Mouse (Mus musculus) mesoderm, embryonic 11.5 days (tissue): ENCODE data around the gene Capns1.
"Not testable (repeated sequence)": the region's sequence is repeated elsewhere in the genome, so short reads cannot be mapped to it uniquely, and the experiment has no call there.

Experiments used
- DNase-seq: peaks from one replicate; pipeline ENCODE4 v3.0.0-alpha.2; 2012; ENCODE audit warnings: low read depth, low spot score

Gene Capns1

DNA sequence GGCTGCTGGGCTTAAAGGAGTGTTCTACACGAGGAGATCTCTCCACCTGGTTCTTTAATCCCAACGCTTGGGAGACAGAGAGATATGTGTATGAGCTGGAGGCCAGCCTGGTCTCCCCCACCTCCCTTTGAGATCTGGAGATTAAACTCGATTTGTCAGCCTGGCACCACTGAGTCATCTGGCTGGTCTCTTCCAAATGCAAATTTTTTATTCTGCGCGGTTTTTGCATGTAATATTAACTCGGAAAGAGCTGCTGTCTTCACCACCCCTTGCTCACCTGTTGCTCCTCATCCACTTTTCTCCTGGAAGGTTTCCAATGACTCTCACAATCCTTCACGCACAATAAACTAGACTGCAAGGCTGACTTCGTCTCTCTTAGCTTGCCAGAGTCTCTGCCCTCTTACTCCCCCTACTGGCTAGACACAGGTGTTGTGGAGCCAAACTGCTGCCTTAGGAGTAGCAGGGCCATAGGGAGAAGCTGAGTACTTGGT is at the start of gene Capns1:
Capns1 (minus strand) TSS at position 331 of the 491 bp plus-strand sequence.
- DNase-seq: peak; percentile 87

DNA sequence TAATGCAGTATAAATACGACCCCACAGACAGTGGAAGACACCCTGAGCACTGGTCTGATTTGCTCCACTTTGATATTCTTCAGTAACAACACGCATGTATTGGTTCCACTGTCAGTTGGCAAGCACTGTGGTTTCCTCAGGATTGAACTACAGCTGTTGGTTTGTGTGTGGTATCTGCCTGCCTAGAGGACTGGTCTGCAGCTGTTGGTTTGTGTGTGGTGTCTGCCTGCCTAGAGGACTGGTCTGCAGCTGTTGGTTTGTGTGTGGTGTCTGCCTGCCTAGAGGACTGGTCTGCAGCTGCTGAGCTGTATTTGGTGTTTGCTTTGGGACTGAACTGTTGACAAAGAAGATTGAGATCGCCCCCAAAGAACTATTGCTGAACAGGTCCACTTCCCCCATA is 38.8 kb upstream of the Capns1 start:
- DNase-seq: not testable (repeated sequence)

DNA sequence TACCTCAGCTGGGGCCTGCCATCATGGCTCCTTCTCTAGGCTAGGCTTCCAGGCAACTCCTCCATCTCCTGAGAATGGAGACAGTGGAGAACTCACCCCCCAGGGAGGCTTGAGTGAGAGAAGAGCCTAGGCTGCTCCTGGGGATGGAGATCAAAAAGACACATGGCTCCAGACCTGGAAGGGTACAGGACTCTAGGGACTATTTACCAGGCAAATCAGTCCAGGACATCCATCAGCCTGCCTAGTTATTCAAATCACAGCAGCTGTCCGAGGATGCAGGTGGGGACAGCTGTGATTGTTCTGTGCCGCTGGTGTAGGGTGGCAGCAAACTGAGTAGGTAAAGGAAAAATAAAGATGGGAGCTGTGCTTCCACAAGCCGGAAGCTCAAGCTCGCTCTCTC is 37.0 kb upstream of the Capns1 start, which contains the start of gene Ovol3:
Ovol3 (minus strand) TSS at position 101 of the 400 bp plus-strand sequence.
- DNase-seq: no peak

DNA sequence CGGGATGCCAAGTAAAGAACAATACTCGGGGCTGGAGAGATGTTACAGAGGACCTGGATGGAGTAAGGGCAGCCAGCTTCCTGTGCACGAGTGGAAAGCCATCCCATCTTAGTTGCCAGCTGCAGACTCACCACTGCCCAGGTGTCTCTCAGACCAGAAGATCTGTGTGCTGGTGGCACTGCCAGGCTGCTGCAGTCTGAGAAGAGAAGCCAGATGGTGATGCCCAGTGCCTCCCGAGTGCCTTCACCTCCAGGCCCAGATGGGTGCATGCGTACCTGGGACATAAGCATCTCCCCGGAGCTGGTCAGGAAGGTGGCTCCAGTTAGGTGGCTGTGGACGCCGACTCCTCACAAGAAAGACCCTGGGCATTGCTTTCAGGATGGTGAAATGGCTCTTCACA is 36.5 kb upstream of the Capns1 start:
- DNase-seq: no peak

DNA sequence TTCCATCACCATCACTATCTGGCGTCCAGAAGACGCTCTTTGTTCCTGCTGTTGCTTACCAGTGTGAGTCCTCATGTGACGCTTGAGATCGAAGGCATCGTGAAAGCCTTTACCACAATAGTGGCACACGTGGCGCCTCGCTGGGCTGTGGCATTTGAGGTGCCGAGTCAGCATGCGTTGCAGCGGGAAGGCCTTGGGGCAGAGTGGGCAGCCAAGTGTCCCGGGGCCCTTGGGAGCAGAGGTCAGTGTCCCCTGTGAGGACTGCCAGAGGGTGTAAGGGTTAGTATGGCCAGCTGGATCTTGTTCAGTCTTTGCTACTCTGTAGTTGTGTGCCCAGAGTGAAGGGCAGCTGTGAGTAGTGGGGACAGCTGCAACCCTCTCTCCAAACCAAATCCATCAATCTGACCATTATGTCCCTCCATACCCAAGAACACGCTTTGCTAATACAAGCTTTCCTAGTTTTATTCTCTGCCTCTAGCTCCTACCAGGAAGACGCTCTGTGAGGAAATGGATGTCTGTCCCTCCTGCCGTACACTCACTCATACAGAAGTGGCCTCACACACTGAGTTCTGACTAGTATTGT is 35.8 kb upstream of the Capns1 start:
- DNase-seq: no peak

DNA sequence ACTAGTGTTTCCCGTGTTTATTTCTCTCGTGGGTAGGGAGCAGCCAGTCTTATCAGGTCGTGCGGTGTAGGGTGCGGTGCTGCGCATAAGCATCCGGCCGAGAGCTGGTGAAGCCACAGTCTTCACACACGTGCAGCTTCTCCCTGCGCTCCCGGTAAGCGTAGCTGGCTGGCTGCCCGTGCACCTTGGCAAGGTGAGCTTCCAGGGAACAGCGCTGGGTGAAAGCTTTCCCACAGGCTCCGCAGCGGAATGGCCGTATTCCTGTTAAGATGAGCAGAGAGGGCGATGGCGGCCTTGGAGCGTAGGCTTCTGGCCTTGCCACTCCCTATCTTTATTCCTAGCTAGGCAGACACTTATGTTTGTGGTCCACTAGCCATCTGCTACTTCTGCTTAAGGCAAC is 34.8 kb upstream of the Capns1 start:
- DNase-seq: no peak

DNA sequence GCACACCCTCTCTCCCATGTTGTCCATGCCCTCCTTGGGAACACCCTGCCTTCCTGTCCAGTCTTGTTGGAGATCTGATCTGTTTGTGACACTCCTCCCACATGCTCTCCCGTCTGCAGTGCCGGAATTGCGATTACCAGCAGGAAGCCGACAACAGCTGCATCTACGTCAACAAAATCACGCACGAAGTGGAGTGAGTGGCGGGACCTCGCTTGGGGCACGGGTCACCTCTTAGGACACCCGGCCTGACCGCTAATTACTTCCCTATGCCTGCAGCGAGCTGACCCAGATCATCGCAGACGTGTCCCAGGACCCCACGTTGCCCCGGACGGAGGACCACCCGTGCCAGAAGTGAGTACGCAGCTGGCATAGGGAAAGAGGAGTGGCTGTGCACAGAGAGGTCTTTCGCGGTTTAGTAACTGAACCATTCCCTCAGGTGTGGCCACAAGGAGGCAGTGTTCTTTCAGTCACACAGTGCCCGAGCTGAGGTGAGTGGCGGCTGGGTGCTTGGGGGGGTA is 34.1 kb upstream of the Capns1 start:
- peak; percentile 76 for DNase-seq

DNA sequence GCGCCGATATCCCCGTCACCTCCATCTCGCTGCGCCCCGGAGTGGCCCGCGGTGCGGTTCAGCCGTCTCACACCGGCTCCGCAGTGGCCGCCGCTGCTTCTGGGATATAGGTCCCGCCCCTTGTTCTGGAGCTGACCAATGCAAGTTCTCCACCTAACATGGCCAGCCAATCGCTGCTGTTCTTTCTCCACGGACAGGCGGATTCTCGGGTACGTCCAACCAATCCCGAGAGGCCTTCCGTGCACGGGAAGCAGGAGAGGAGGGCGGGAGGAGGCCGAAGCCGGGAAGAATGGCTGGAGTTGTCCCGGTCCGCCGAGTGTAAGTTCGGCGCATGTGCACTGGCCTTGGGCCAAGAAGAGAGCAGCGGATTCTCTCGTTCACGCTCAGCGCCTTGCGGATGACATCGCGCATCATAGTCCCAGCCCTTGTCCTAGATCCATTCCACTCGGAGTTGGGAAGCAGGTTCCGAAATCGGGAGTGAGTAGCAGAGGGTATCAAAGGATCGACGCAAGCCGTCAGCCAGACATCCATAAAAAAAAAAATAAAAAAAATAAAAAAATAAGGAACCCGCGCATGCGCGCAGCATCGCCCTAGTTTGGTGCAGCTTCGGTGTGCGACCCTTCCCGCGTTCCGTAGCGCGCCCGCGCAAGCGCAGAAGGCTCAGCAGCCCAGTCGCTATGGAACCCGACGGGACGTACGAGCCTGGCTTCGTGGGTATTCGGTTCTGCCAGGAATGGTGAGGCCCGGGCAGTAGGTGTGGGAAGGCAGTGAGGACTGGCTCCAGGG is 33.3 kb upstream of the Capns1 start, which contains the start of the genes Polr2i and Tbcb:
Polr2i (plus strand) TSS at position 280 of the 786 bp plus-strand sequence.
Tbcb (minus strand) TSS at position 604 of the 786 bp plus-strand sequence.
- DNase-seq: peak; percentile 99

DNA sequence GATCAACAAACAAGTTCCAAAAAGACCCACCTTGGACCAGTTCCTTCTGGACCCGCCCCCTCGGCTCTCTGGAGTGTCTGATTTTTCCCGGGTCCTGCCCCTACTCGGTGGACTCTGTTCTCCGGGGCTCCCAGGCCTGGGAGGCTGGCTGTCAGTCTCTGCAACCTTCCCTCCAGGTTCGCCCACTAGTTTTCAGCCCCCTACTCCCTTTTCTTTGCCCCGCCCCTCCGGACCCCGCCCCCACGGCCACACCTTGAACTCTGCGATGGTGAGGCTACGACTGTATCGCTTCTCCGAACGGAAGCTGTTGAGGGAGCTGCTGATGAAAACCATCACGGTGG is 32.7 kb upstream of the Capns1 start:
- DNase-seq: no peak

DNA sequence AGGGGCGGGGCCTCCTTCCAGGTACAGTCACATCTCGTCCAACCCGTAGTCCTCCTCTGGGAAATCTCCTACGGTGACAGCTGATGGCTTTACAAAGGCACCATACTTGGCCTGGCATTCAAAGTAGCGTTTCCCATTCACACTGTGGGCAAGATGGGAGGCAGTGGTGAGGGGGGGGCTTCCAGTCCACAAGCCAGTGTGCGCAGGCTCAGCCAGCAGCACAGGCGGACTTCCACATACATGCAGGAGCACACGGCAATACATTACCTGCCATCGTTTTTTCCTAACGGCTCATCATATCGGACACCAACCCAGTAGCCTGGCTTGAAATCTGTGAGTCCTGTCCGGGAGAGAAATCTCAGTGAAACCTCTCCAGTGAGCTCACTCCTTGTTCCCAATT is 25.6 kb upstream of the Capns1 start:
- no peak for DNase-seq

DNA sequence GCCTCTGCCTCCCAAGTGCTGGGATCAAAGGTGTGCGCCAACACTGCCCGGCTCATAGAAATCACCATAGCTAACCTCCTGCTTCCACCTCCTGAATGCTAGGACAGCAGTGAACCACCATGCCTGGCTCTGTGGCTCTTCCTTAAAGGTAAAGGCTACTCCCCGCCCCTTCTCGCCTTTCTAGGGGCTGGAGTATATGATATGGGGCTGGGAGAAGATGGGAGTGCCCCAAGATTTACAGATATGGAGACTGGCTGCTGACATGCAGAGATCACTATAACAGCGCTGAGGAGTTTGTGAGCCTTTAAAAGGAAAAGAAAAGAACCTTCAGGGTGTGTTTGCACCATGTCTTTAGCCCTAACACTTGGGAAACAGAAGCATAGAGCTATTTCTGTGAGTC is 23.6 kb upstream of the Capns1 start:
- no peak for DNase-seq

DNA sequence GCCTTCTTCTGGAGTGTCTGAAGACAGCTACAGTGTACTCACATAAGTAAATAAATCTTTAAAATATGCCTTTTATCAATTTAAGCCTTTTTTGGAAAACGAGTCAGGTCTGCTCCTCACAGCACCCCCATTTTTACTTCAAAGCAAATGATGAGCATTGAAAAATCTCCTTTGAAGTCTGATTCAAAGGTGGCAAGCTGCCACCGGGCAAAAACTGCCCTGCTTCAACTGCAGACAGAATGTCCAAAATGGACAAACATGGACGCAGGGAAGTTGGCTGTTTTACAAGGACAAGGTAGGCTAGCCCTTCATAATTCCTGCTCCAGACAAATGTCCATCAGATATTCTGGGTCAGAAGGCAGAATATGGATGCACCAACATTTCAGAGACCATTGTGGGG is 22.8 kb upstream of the Capns1 start:
- no peak for DNase-seq

DNA sequence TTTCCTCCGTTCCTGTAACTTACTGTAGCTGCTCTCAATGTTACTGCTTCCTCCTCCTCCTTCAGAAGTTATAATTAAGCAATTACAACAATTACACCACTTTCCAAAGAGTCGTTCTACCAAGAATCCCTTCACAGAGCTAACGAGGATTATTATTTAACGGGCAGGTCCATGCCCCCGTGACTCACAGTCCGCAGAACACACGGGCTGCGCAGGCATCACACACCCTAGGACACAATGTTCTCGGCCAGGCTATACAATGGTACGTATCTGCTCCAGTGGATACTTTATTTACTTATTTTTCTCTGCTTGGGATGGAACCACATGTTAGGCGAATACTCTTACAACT is 21.4 kb upstream of the Capns1 start:
- no peak for DNase-seq

DNA sequence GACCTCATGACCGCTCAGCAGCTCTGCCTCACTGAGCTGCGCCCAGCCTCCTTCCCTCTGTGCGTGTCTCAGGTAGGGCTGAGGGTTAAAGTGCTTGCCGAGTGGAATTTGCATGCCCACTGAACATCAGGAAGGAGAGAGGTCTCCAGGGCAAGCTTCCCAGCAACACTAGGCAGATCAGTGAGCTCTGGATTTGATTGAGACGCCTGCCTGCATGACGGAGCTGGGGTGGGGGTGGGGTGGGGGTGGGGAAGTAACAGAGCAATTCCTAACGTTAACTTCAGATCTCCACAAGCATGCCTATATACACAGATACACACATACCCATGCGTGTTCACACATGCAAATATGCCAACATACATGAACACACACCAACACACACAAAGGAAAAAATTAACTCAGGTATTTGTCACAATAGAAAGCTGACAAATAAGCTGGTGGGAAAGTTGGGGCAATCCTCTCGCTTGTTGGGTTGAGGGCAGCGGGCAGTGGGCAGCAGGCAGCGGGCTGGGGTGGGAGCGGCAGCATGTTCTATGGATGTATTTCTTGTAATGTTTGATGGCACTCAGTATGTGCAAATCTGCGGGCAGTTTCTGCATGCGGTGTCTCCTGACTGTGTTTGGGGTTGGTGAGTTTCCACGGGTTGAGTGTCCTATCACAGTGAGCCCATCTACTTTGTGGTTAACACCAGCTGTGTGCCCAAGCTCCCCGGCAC is 20.8 kb upstream of the Capns1 start:
- DNase-seq: peak; percentile 71

DNA sequence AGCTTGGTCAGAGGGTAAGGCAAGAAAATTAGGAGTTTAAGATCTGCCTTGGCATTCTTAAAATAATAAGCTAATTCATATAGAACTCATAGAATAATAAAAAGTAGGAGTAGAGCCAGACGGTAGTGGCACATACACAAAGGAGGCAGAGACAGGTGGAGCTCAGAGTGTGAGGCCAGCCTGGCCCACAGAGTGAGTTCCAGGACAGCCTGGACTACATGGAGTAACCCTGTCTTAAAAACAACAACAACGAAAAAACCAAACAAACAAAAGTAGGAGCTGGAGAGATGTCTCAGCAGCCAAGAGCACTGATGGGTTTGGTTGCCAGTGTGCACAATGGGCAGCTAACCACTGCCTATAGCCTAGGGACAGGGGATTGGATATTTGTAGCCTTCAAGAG is 18.7 kb upstream of the Capns1 start:
- DNase-seq: no peak

DNA sequence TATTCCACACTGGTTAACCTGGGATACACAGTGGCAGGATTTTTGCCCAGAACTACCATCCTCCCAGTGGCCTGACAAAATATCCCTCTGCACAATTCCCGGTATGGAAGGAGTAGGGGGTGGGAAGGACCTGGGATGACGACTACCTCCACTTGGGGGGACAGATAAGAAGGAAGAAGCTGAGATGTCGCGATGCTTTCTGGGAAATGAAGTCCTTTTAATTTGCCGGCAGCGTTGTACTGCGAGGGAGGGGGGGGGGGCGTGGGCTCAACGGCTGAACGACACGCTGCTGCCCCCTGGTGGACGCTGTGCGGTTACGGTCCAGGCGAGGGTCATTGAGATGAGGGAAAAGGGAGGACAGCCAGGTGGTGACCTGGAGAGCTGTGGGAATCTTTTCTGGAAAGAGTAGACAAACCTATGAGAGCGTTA is 18.1 kb upstream of the Capns1 start:
- peak; percentile 92 for DNase-seq

DNA sequence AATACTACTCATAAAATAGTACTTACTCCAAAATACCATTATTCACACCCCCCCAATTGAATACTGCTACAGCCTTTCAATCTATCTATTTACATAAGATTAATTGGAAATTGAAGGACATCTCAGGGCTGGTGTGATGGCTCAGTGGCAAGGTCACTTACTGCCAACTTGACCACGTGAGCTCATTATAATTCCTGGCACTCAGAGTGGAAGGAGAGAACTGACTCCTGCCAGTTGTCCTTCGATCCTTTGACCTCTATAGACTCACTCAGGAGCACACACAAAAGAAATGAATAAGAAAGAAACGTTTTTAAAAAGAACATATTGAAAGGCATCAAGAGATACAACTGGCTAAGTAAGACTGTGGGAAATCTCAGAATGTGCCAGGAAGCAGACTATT is 17.3 kb upstream of the Capns1 start:
- DNase-seq: no peak

DNA sequence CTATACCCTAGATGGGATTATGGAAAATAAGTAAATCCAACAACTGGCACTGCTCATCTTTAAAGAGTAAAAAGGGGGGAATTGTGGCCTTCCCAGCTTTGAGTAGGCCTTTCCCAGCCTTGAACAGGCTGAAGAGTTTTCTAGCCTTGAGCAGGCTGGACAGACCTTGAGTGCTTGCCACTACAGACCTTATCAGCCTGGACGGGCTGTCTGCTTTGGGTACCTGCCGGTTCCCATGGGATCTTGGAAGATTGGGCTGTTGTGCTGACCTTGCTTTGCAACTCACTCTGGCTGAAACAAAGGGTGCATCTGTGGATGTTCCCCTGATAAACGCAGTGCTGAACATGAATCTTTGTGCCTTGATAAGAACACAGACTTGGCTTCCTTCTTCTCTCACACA is 15.3 kb upstream of the Capns1 start:
- DNase-seq: no peak

DNA sequence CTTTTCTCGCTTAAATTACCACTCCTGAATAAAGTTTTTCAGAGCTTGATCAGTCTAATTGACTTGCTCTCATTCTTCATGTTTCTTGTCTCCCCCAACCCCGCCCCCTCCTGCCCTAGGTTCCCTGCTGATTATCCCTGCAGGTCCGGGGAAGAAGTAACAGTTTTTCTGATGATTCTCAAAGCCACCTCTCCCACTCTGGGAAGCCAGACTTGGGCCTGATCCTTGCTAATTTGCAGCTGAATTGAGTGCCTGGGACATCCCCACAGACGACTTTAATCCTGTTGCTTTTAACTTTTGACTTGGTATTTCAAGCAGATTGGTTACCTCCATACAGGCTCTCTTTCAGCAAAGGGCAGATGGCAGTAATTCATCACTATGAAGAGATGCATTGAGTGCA is 12.4 kb upstream of the Capns1 start:
- DNase-seq: no peak

DNA sequence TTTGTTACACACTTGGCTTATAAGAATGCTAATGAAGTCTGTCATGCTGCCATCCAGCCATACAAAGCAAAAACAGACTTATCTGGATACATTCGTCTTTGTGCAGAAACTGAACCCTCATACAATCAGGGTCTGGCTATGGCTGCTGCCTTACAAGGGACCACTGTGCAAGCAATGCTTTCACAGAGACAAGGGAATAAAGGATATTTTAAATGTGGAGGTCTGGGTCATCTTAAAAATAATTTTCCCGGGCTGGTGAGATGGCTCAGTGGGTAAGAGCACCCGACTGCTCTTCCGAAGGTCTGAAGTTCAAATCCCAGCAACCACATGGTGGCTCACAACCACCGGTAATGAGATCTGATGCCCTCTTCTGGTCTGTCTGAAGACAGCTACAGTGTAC is 7.8 kb upstream of the Capns1 start:
- DNase-seq: not testable (repeated sequence)

DNA sequence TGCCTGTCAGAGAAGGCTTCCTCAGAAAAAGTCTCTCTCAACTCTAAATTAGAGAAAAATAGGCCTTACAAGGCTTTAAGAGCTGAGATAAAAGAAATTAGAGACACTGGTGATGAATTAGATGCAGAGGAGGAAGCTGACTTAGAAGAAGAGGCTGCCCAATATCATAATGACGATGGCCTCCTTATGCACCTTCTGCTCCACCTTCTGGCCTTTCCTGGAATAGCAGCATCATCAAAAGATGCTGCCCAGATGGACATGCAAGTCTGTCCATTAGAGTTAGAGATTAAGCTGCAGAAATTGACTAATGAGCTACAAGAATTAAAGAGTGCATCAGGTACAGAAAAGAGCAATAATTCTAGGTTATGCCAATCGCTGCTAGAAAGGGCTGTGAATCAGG is 6.8 kb upstream of the Capns1 start:
- peak; percentile 65 for DNase-seq

DNA sequence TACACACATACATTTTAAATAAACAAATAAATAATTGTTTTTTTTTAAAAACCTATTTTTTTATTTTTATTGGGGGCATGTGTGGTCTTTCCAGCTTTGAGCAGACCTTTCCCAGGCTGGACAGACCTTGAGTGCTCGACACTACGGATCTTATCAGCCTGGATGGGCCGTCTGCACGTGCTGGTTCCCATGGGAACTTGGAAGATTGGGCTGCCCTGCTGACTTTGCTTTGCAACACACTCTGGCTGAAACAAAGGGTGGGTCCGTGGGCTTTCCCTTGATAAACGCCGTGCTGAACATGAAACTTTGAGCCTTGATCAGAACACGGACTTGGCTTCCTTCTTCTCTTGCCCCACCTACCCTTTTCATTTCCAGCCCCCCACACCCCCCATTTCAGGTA is 5.8 kb upstream of the Capns1 start:
- DNase-seq: no peak
